Mouse (Mus musculus) bone marrow, adult 2 months (tissue): Measurements from ENCODE around the gene Kctd3.

Source experiments
- CTCF ChIP-seq: fragments of 200-500 bp; IDR thresholded peaks from 2 replicates; pipeline ENCODE4 v1.5.1; 2011; ENCODE audit warnings: low read length, control low read depth; ENCODE audit not compliant: control insufficient read depth, insufficient read depth
- POLR2A ChIP-seq: fragments of 200-500 bp; IDR thresholded peaks from 2 replicates; pipeline ENCODE4 v1.6.1; 2011; ENCODE audit warnings: low read depth, mild to moderate bottlenecking, control low read depth, low read length, borderline replicate concordance; ENCODE audit not compliant: control insufficient read depth

GRCm38 (mm10) chr1:188980050-188980449, 27.6 kb downstream of the Kctd3 start:
- TF ChIP-seq CTCF (peak; percentile 70), POLR2A (no peak)
